Mouse (Mus musculus) spleen, adult 2 months (tissue): ENCODE measurements around the gene Tbl1xr1.

Experiments
- CTCF ChIP-seq: fragments of 200-500 bp; IDR thresholded peaks from 2 replicates; pipeline ENCODE4 v1.5.1; 2011; ENCODE audit warnings: mild to moderate bottlenecking, inconsistent platforms; ENCODE audit not compliant: insufficient read depth, insufficient read length, insufficient replicate concordance; ENCODE audit errors: extremely low read depth
- POLR2A ChIP-seq: fragments of 200-500 bp; IDR thresholded peaks from 2 replicates; pipeline ENCODE4 v1.6.1; 2011; ENCODE audit warnings: low read depth, low read length, inconsistent platforms

GRCm38 (mm10) chr3:22075517-22075886, 950 bp upstream of the Tbl1xr1 start:
- no peak for TF ChIP-seq CTCF
- no peak for TF ChIP-seq POLR2A
